Mouse (Mus musculus) MEL (cell line): ENCODE measurements around the gene Slc4a11.

Experiments
- CTCF ChIP-seq, 3 experiments: IDR thresholded peaks in 2 of 3; conservative IDR thresholded peaks in 1 of 3; 2 replicates each; pipeline ENCODE4 v1.5.1; 2011 to 2012; ENCODE audit warnings: low read length in 3 of 3, low read depth in 2 of 3, mild to moderate bottlenecking in 2 of 3, improper control_type of control experiment in 1 of 3, inconsistent platforms in 1 of 3, mixed read lengths in 1 of 3, moderate library complexity in 1 of 3; ENCODE audit not compliant: control insufficient read depth in 1 of 3, insufficient read depth in 1 of 3, poor library complexity in 1 of 3, severe bottlenecking in 1 of 3
- EP300 ChIP-seq, 2 experiments: IDR thresholded peaks; 2 replicates each; pipeline ENCODE4 v1.6.1; 2011; ENCODE audit warnings: improper control_type of control experiment in 2 of 2, low read length in 2 of 2, low read depth in 1 of 2, mild to moderate bottlenecking in 1 of 2
- GATA1 ChIP-seq: IDR thresholded peaks from 2 replicates; pipeline ENCODE4 v1.6.1; 2011; ENCODE audit warnings: low read depth, low read length, improper control_type of control experiment
- KAT2A ChIP-seq: conservative IDR thresholded peaks from 2 replicates; pipeline ENCODE4 v1.6.1; 2012; ENCODE audit warnings: low read depth, low read length, improper control_type of control experiment, inconsistent platforms
- MAFK ChIP-seq: IDR thresholded peaks from 2 replicates; pipeline ENCODE4 v1.6.1; 2011; ENCODE audit warnings: low read depth, mild to moderate bottlenecking, low read length, improper control_type of control experiment, borderline replicate concordance
- MAX ChIP-seq: IDR thresholded peaks from 2 replicates; pipeline ENCODE4 v1.6.1; 2011; ENCODE audit warnings: low read length, improper control_type of control experiment
- NELFE ChIP-seq: IDR thresholded peaks from 2 replicates; pipeline ENCODE4 v1.6.1; 2011; ENCODE audit warnings: low read depth, low read length, improper control_type of control experiment
- POLR2A ChIP-seq, 2 experiments: IDR thresholded peaks; 2 replicates each; pipeline ENCODE4 v1.6.1; 2011 to 2012; ENCODE audit warnings: low read length in 2 of 2, mild to moderate bottlenecking in 2 of 2, control low read depth in 1 of 2, improper control_type of control experiment in 1 of 2, low read depth in 1 of 2, moderate library complexity in 1 of 2; ENCODE audit not compliant: control insufficient read depth in 1 of 2, insufficient read depth in 1 of 2, poor library complexity in 1 of 2
- POLR2AphosphoS2 ChIP-seq: IDR thresholded peaks from 2 replicates; pipeline ENCODE4 v1.6.1; 2011; ENCODE audit warnings: low read length, improper control_type of control experiment
- RCOR1 ChIP-seq: IDR thresholded peaks from 2 replicates; pipeline ENCODE4 v1.6.1; 2012; ENCODE audit warnings: low read depth, mild to moderate bottlenecking, inconsistent platforms, low read length, improper control_type of control experiment
- TCF12 ChIP-seq: IDR thresholded peaks from 2 replicates; pipeline ENCODE4 v1.6.1; 2014; ENCODE audit warnings: low read depth, mild to moderate bottlenecking, inconsistent platforms, low read length, improper control_type of control experiment, moderate library complexity
- USF1 ChIP-seq: IDR thresholded peaks from 2 replicates; pipeline ENCODE4 v1.6.1; 2014; ENCODE audit warnings: low read depth, mild to moderate bottlenecking, inconsistent platforms, low read length, improper control_type of control experiment, moderate library complexity
- ZC3H11A ChIP-seq: IDR thresholded peaks from 2 replicates; pipeline ENCODE4 v1.6.1; 2012; ENCODE audit warnings: low read depth, mild to moderate bottlenecking, inconsistent platforms, low read length, improper control_type of control experiment

GRCm38 (mm10) chr2:130656536-130656935 lies 40.8 kb downstream of the Slc4a11 start:
- TF ChIP-seq EP300 (IDR thresholded peaks at IDR 0.05; ENCODE audit: low read depth in 1 of 2, low read length in 2 of 2) (no peak), GATA1 (no peak), MAFK (no peak), KAT2A (no peak), CTCF (IDR thresholded peaks at IDR 0.05 in 2 of 3, conservative IDR thresholded peaks at IDR 0.05 in 1 of 3; ENCODE audit: control insufficient read depth in 1 of 3, insufficient read depth in 1 of 3, low read depth in 2 of 3, low read length in 3 of 3, poor library complexity in 1 of 3, severe bottlenecking in 1 of 3) (no peak), ZC3H11A (no peak), USF1 (no peak), POLR2A (IDR thresholded peaks at IDR 0.05; ENCODE audit: control insufficient read depth in 1 of 2, insufficient read depth in 1 of 2, low read depth in 1 of 2, low read length in 2 of 2, poor library complexity in 1 of 2) (no peak), MAX (no peak), POLR2AphosphoS2 (no peak), NELFE (no peak), TCF12 (no peak), RCOR1 (no peak)
